Mouse (Mus musculus): ENCODE data around the gene Kmt5b. TPM values are rescaled to one million over a fixed set of nuclear protein-coding genes. Genes with fewer than 3 reads are reported as not detected.
A peak's percentile ranks its signal among the peaks of the same experiment; 100 is the strongest.

Gene Kmt5b
- total RNA-seq, 1 experiment from 2014 or later: 75.9 TPM

DNA sequence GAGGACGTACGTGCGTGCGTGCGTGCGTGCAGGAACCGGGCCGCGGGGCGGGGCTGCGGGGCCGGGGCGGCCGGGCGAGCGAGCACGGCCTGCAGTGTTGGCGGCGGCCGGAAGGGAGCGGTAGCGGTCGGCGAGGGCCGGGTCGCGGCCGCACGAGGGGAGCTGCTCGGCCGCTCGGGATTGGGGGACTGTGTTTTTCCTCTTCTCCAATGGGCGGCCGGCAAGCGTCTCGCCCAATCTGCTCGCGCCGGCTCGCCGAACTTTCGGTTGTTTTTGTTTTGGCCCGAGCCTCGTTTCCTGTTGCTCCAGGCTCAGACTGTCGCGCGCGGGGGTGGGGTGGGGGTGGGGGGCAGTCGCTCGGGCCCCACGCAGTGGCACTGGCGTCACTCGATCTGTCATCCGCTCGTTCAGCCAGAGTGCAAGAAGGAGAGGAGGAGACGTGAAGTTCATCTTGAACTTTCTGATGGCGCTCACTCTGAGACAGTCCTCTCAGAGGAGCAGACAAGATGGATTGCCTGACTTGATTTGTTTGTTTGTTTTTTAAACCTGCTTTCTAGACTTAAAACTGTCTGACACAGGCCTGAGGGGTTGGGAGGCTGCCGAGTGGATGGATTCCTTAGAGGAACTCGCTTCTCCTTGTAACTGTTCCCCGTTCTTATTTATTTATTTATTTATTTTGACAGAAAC, 1.6 kb downstream of the Kmt5b start:
- peak; percentile 94 for DNase-seq

DNA sequence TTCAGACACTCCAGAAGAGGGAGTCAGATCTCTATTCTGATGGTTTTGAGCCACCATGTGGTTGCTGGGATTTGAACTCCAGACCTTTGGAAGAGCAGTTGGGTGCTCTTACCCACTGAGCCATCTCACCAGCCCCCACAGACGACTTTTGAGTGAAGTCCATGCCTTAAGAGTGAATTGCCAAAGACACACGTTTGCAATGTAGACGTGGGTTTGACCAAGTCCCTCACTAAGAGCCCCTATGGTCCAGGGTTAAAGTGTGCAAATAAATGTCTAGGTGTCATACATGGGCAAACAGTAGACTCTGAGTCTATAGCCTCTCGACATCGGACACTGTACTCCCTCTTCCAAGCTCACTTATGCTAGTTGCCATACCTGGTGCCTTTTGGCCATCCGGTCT, 2.3 kb downstream of the Kmt5b start:
- DNase-seq: no peak

GRCm38 (mm10) chr19:3774159-3774558, 6.9 kb downstream of the Kmt5b start:
- DNase-seq: peak; percentile 14

DNA sequence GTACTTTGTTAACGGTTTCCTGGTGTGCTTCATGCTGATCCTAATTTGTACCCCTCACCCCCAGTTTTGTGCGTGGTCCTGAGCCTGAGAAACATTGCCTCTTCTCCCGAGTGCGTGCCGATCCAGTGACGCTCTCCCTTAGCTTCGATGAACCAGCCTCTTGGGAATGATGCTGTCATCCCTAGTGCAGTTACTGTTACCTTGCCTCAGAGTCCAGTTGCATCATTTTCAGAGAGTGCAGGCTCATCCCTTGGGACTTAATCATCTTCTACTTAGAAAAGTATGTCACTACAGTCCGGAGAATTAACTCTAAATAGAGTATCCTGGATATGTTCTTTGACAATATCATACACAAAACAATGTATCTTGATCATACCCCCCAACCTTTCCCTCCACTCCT, 11.5 kb downstream of the Kmt5b start:
- no peak for DNase-seq

DNA sequence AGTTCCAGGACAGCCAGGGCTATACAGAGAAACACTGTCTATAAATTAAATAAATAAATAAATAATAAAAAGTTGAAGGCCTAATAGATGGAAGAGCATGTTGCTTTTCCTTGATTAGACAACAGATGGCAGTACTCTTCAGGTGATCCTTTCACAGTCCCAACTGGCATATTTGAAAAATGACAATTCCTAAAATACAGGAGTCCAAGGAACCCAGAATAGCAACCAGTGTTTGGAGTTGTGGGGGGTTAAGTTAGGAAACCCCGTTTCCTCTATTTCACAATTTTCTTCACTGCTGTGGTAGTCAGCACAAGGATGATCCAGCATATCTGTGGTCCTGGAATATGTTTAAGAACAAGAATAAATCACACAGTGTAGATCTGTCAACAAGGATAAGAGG, 22.9 kb downstream of the Kmt5b start:
- DNase-seq: no peak

DNA sequence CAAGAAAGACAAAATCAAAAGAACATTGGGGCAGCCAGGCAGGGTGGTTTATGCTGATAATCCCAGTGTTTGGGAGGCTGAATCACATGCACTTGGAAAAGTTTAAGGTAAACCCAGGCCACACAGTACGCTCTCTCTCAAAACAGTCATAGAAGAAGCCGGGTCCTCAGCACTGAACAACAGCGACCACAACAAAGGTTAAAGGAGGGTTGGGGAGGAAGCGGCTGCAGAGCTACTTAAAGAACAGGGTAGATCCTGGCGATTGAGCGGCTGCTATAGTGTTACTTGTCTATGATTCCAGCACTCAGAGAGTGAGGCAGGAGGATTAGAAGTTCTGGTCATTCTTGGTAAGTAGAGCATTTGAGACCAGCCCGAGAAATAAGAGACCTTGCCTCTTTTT, 38.3 kb downstream of the Kmt5b start:
- DNase-seq: no peak

DNA sequence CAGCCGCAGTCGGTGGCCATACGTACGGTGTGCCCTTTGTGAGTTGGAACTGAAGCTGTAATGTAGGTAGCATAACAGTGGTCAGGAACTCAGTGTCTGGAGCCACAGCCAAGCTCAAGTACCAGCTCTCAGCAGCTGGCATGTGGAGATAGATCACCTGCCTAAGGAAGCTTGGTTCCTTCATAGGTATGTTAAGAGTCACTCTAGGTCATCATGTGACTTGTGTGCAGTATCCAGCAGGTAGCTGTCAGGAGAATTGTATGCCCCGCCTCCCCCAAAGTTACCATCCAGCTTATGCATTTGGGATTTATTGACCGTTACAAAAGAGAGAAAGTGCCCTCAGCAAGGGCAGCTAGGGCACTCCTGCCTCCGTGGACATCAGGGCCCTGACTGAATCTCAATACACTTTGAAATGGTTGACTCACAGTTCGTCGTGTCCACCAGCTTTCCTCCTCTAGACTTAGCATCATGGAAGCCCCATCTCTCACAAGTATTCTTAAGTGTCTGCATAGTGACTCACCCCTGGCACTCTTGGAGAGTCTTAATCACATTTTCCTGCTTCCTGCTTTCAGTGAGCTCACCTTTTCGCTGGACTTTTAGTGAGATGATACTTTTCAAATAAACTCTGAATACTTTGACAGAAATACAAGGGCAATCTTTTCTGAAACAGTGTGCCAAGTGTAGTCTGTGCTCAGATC, 43.5 kb downstream of the Kmt5b start:
- DNase-seq: no peak

- DNase-seq: peak; percentile 32
Measured at GRCm38 (mm10) chr19:3814461-3814860, 47.2 kb downstream of the Kmt5b start.

GRCm38 (mm10) chr19:3815824-3816223, 48.6 kb downstream of the Kmt5b start:
- no peak for DNase-seq

DNA sequence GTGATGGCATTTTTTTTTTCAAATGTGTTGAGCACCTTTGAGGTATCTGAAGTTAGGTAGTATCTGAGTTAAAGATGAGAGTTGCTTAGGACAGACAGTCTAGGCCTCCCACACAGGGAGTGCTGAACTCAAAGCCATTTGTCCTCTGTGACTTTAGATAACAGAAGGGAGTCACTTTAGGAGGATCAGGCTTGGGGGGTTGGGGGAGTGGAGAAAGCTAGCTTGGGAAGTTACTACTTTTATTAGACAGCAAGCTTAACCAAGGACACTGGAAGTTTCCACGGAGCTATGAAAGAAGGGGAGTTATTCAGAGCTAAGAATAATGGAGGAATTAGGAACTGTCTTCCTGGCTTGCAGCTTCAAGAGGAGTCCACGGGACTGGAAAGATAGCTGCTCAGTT, 51.9 kb downstream of the Kmt5b start:
- no peak for DNase-seq

DNA sequence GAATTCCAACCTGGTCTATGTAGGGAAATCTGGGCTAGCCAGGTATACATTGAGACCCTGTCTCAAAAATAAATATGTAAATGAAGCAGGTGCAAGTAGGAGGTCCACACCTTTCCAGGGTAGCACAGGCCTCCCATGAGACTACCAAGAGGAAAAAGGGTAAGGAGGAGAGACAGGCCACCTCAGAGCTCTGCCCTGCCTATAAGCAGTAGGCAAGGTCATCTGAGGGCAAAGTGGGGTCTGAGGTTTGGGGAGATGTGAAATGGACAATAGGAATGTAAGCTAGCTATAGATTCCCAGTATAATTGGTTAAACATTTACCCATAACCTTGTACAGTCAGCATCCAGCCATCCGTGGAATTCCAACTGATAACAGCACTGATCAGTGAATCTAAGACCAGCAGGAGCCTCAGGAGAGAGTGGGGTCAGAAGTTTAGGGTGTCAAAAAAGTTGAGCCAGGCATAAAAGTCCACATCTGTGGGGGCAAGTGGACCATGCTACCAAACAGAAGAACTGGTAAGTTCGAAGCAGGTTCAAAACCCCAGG, 52.8 kb downstream of the Kmt5b start:
- DNase-seq: no peak

DNA sequence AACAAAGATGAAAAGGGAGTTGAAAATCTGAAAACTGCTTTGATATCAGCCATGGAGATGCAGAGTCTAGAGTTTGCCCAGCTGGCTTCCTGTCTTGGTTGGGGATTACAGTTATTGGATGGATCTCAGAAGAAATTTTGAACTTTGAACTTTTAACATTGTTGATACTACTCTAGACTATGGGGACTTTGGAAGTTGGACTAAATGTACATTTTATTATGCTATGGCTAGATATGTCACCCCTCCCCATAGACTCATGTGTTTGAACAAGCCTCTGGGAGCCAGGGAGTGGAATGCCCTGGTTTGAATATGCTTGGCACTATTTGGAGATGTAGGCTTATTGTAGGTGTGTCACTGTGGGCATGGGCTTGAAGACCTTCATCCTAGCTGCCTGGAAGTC, 57.8 kb downstream of the Kmt5b start:
- DNase-seq: no peak

GRCm38 (mm10) chr19:3829863-3830262, 62.6 kb downstream of the Kmt5b start:
- DNase-seq: no peak

DNA sequence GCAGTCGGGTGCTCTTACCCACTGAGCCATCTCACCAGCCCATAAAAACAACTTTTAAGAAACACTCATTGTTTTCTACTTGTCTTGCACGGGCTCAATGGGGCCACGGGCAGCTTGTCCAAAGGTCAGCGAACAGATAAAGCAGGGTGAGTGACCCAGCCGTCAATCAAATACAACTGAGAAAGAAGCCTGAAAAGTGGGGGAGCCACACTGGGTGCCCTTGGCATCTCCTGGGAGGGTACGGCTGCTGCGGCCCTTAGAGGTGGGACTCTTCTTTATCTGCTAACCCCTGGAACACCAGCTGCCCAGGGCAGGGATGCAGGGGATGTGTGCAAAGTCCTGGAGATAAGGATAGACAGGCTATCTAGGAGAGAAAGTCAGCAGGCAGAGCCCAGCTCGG, 64.5 kb downstream of the Kmt5b start:
- DNase-seq: no peak

DNA sequence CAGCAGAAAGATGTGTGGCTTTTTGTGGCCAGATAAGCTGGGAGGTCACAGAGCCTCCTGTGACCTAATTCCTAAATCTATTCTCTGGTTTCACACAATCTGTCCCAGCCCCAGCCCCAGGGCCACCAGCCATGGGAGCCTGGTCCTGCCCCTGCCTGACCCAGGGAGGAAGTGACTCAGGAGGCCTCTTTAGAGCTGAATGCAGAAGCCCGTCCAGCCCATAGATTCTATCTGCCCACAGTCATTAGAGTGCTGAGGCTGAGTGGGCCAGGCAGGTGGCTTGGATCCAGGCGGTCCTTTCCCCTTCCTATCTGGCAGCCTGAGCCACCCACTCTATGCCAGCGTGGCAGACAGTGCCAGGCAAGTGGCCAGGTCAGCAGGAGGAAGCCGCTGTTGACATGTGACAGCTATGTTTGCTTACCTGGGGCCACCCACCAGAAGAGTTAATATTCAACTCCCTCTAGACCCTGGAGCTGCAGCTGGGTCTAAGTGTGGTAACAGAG, 65.7 kb downstream of the Kmt5b start:
- peak; percentile 41 for DNase-seq

DNA sequence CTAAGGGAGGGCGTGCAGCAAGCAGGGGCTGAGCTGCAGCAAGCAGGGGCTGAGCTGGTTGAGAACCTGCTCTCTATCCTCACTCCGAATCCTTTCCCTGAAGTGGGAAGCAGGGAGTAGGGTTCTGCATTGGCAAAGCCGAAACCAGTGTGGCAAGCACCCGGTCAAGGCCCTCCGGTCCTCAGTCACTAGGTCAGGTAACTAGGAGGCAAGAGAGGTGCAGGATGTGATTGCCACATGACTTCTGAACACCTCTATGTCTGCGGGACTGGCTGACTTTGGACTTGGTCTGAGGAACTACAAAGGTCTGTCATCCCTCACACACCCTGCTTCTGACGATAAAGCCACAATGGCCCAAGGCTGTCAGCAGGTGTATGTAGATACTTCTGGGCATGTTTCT, 67.1 kb downstream of the Kmt5b start:
- no peak for DNase-seq

DNA sequence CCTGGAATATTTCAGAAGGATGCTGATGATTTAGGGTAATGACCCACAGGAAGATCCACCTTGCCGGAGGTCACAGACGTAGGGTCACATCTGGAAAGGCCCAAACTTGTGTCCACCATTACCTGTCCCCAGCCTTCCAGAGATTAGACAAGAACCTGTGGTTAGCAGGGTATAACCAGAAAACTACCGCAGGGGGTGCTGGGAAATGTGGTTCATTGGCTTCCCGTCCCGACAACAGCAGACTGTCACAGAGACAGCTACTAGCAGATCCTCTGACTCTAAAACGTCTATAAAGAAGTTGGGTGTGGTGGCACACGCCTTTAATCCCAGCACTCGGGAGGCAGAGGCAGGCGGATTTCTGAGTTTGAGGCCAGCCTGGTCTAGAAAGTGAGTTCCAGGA, 69.6 kb downstream of the Kmt5b start:
- DNase-seq: no peak

DNA sequence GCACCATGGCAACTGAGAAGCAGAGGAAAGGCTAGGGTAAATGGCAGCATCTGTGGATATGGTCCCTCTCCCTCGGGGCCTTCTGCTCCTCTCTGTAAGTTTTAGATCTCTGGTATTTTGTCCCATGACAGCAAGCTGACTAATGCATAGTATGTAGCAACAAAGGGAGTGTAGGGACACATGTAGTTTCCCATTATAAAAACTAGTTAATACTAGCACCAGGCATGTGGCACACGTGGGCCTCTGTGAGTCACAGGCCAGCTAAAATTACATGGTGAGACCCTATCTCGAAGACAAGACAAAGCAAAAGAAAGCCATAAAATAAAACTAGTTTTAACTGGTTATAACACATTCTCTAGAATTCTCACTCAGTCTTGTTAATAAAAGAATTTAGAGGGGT, 71.7 kb downstream of the Kmt5b start:
- no peak for DNase-seq

- no peak for DNase-seq
Measured at GRCm38 (mm10) chr19:3839686-3840085, 72.5 kb downstream of the Kmt5b start.

DNA sequence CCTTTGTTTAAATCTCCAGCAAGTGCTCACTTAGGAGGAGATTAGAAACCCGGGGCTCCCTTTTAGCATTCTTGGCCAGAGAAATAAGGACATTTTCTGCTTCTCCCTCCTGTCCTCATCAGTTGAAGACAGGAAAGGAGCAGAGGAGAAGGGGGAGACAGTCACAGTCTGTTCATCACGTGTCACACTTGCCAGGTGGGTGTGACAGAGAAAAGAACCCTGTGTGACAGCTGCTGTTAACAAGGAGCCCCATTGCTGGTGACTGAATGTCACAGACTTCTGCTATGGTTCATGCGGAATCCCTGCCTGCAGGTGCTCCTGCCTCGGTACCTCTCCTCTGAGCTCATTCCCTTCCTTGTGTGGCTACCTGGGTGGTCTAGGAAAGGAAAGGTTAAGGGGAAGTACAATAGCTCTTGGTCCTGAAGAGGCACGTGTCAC, 73.0 kb downstream of the Kmt5b start:
- no peak for DNase-seq

DNA sequence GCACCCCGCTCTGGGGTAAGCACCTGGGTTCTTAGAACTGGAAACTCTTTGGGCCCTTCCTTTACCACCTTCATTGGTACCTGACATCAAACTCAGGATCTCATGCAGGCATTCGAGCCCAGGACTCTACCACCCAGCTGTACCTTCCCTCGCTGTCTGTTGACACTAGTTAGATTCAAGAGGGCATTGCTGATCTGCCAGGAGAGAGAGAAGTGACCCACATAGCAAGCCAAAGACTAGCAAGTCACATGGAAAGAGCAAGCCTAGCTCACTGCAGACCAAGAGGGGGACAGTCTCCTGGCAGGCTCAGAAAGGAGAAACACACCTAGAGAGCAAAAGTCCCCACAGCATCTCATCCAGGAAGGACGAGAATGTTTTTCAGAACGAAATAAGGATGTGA, 73.5 kb downstream of the Kmt5b start:
- DNase-seq: no peak

DNA sequence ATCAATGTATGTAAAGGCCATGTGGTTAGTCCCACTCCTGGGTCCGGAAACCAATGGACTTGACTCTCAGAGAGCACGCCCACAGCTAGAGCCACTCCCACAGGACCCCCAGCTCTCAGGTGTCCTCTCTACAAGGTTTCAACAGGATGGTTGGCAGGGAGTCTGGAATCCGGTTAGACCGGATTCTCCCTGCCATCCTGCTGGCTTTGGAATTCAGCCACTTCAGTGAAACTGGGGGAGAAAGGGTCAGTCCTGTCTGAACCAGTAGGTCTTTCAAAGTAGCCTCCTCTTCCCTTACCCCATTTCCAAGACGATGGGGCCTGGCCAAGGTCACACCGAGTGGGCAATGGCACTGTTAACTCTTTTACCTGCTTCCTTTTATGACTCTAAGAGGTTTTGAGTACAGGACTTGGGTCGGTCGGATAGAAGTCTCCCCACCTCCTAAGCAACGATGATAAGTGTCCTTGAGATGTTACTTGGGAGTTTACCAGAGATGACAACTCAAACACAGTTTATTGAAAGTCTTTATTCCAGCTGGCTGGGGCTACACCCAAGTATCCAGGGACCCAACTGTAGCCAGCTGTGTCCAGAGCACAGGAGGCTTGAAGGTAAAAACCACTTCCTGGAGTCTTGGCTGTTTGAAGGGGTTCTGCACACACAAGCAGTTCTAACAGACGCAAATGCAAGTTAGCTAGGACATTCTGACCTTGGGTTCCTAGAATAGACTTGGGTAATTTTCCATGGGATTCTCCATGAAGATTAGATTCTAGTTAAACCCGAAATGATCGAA, 75.3 kb downstream of the Kmt5b start:
- DNase-seq: no peak

DNA sequence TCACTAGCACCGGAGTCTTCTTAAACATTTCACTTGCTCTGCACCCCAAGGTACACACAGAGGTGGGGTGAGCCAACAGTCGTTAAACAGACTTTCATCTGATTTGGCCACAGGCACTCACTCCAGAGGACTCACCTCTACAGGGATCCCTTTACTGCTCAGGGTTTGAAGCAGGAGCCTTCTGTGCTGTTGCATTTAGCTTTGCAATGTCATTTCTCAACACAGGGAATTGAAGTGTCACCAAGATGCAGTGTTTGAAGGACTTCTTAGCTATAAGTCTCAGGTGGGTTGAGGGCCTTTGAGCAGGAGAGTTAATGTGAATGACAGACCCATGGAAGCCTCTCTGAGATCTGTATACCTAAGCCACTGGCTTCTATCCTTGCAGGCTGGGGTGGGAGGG, 76.4 kb downstream of the Kmt5b start:
- no peak for DNase-seq
